Mouse (Mus musculus): ENCODE results near the gene St13. TPM values are rescaled to one million over a fixed set of nuclear protein-coding genes. Genes with fewer than 3 reads are reported as not detected.
A peak's percentile ranks its signal among the peaks of the same experiment; 100 is the strongest.
"Not testable (repeated sequence)": the region's sequence is repeated elsewhere in the genome, so short reads cannot be mapped to it uniquely, and the experiment has no call there.

St13 gene
- total RNA-seq (2021), result 100 to 1,000 TPM; 177 to 181 TPM

DNA sequence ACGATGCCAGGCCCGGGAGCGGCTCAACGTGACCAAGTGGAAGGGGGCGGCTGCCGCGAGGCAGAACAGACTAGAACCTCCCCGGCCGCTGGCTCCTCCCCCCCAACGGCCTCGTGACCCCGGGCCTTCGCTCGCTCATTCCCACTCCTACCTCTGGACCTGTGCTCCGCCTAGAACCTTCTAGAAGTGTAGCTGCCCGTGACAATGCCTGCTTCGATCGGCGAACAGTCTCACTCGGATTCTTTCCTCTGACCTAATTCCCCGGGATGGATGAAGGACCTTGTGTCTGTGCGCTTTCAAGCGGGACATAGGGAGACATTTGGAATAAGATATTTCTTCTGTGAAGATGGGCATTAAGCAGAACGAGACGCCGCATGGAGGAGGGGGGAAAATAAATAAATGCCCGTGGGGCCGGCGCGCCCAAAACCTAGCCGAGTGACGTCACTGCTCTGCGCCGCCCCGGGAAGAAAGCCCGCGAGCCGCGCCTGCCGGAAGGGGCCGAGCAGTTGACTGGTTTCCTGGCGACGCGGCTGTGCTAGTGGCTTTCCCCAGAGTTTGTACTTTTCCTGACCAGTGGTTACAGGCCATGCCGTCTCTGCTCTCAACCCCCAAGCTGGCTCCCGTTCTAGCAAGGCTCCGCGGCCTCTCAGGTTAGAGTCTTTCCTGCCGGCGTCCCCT lies at the start of gene St13, which contains the start of gene Xpnpep3:
St13 (minus strand) TSS at position 440 of the 678 bp plus-strand sequence.
Xpnpep3 (plus strand) TSS at position 501 of the 678 bp plus-strand sequence.
- DNase-seq, result peak; percentile 96 to 98

DNA sequence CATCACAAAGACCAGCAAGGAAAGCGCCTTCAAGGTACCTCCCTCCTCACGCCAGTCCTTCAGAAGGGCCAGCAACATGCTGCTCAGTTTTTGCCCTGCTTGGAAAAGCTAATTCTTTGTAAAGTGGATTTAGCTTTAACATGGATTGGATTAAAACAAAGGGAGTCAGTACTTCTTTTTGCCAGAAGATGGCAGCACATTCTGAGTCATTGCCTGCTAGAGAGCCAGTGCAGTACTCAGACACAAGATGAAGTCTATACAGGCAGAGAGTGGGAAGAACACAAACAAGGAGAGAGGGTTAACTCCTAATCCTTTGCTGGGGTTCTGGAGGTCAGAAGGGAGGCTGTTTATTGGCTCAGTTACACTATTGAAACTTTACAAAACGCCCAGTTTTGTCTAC lies 48.6 kb upstream of the St13 start:
- peak in 1 of 2 experiments; percentile 47 for DNase-seq

DNA sequence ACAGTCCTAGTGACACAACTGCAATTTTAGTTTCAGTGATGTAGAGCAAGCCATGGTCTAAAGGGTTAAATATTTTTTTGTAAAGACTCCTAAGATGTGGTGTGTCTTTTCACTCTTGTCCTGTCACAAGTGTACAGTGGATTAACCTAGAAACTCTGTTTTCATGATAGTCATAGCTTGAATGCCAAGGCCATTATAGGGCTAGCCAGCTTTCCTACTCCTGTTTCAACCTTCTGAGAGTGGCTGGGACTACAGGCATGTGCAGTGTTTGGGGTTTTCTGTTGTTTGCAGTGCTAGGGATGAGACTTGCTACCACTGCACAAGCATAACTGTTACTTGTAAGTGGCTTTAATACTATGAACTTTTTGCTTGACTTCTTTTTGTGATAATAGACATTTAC lies 39.4 kb upstream of the St13 start:
- DNase-seq, result no peak

GRCm38 (mm10) chr15:81438345-81438744 lies 38.5 kb upstream of the St13 start:
- DNase-seq, result no peak

- DNase-seq, result no peak
Measured at GRCm38 (mm10) chr15:81431195-81431594, 31.3 kb upstream of the St13 start.

DNA sequence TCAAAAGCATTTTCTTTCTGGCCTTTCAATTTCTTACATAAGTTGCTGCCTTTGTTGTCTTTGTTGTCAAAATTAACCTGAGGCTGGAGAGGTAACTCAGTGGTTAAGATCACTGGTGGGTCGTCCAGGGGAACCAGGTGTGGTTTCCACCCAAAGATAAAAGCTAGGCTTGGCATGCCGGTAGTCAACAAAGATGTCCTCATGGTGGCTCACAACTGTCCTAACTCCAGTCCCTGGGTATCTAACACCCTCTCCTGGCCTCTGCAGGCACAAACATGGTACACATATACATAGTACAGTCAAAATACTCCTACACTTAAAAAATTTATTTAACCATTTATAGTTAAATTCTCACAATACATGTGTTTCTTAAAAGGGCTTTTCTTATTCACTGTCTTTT lies 28.1 kb upstream of the St13 start:
- no peak for DNase-seq

GRCm38 (mm10) chr15:81425311-81425710 lies 25.4 kb upstream of the St13 start:
- no peak for DNase-seq

- DNase-seq, result peak in 1 of 2 experiments; percentile 15
Measured at GRCm38 (mm10) chr15:81422156-81422681, 22.3 kb upstream of the St13 start.

GRCm38 (mm10) chr15:81421454-81421853 lies 21.6 kb upstream of the St13 start:
- DNase-seq, result no peak

DNA sequence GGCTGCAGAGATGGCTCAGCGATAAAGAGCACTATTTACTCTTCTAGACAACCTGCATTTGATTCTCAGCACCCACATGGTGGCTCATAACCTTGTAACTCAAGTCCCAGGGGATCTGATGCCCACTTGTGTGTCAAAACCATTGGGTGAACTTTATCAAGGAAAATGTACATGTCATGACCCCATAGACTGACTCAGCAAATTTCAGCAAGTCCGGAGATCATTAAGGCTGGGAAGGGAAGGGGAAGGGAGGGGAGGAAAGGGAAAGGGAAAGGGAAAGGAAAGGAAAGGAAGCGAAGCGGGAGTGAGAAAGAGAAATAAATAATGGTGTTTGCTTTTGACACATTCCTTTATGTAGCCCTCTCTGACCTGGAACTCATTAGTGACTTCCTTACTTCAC lies 18.2 kb upstream of the St13 start:
- DNase-seq, result no peak

DNA sequence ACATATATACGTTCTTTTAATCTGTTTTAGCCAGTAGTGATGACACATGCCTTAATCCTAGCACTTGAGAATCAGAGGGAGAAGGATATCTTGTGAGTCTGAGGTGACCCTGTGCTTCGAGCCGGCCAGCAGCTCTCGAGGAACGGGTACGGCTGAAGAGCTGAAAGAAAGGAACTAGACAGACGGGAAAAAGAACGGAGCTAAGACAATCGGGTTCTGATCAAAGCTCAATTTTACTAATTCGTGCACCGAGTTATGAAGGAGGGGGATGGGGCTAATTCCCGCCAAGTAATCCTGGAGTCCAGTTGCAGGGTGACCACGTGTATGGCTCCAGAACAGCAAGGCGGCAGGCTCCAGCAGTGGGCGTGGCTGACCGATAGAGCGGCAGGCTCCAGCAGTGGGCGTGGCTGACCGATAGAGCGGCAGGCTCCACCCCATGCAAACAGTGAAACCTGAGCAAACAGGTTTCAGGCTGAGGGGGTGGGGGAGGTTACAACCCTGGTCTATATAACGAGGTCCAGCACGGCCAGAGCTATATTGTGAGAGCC lies 17.0 kb upstream of the St13 start:
- DNase-seq, result not testable (repeated sequence)

- DNase-seq, result no peak
Measured at GRCm38 (mm10) chr15:81408199-81408598, 8.3 kb upstream of the St13 start, which contains the start of gene Dnajb7. Dnajb7 (minus strand) TSS chr15:81408299.

DNA sequence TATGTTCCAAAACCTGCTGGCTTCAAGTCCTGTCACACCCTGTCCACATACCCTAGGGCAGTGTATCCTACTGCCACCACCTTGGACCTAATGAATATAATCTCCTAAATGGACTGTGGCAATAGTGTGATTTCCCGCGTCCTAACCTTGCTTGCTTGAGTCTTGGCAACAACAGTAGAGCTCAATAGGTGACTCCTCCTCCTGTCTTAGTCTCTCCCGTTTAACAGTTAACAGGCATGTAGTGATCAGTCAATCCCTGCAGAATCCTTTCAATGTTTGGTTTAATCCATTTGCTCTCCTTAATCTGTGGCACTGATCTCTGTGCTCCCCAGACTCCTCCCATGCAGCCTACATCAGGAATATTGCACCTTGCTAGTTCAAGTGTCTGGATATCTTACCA lies 5.1 kb upstream of the St13 start:
- DNase-seq, result no peak

DNA sequence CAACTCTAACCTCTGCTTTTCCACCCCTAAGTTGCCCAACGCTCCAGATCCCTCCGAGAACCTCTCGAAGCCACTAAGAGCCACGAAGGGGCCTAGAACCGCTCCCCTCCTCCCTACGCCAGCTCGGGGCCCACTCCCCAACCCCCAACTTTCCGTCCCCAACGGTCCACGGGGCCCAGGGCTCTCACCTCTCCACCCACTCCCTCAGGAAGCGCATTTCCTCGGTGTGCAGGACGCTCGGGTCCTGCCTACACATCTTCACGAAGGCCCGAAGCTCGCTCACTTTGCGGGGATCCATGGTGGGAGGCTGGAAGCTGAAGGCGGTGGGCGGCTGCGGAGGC lies 610 bp downstream of the St13 start:
- DNase-seq, result no peak

- no peak for DNase-seq
Measured at GRCm38 (mm10) chr15:81398189-81398588, 1.7 kb downstream of the St13 start.

DNA sequence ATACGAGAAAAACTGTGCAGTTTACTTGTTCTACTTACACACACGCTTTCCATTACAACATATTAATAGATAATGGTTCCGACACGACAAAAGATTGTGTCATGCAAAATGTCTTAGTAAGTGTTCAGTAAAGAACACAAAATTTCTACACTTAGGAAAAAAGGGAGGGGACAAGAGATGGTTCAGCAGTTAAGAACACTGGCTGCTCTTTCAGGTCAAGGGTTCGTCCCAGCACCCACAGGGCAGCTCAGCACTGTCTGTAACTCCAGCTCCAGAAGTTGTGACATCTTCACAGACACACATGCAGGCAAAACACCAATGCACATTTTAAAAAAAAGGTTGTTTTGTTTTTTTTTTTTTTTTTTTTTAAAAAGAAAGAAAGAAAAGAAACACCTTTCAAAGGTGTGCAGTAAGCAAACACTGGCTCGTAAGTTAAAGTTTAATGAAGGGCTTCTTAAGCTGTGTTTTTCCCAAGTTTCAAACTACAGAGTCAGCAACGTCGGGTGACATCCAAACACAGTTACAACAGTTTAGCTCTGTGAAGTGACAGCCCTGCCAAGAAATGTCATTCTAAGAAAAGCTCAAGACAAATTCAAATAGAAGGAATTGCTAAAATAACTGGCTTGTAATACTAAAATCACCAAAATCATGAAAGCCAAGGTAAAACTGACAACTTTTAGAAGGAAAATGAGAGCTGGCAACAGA lies 5.5 kb downstream of the St13 start:
- no peak for DNase-seq

GRCm38 (mm10) chr15:81392997-81393396 lies 6.9 kb downstream of the St13 start:
- peak; percentile 52 to 62 for DNase-seq

- DNase-seq, result no peak
Measured at GRCm38 (mm10) chr15:81386327-81386726, 13.6 kb downstream of the St13 start.

DNA sequence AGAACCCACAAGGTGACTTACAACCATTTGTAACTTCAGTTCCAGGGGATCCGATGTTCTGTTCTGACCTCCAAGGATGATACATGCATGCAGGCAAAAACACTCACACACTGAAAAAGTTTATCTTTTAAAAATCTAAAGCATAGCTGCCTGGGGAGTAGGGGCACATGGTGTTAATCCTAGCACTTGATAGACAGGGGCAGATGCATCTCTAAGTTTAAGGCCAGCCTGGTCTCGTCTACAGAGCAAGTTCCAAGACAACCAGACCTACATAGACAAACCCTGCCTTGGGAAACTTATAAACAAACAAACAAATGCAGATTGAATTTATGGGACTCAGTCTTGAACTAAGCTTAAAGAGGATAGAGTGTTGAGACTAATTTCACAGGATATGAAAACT lies 21.0 kb downstream of the St13 start:
- no peak for DNase-seq

GRCm38 (mm10) chr15:81374621-81375020 lies 25.3 kb downstream of the St13 start:
- DNase-seq, result no peak

GRCm38 (mm10) chr15:81370356-81370755 lies 29.5 kb downstream of the St13 start:
- DNase-seq, result no peak

DNA sequence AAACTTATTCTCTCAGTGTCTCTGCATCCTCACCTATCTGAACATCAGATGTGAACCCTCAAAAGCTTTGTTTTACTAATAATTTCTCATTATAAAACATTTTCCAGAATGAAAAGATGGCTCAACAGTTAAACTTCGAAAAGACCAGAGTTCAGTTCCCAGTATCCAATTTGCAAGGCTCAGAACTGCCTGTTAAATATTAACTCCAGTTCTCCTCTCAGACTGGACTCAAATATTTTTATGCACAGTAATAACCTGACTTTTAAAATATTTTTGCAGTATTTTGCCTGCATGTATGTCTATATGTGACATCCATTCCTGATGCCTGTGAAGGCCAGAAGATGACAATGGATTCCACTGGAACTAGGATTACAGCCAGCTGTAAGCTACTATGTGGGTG lies 31.3 kb downstream of the St13 start:
- DNase-seq, result no peak

DNA sequence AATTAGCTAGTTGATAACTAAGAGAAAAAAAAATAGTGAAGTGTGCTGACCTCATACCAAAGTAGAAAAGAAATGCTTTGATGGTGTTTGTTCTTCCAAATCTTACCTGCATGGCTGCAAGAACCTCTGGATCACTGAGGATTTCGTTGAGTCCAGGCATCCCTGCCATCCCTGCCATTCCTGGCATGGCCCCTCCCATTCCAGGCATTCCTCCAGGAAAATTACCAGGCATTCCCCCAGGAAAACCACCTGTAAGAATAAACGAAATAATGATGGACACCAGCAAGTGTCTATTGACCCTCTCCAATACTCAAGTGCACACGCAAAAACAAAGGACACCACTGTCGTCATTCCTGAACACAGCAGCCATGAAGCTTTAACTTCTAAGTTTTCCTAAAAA lies 33.6 kb downstream of the St13 start:
- DNase-seq, result no peak

DNA sequence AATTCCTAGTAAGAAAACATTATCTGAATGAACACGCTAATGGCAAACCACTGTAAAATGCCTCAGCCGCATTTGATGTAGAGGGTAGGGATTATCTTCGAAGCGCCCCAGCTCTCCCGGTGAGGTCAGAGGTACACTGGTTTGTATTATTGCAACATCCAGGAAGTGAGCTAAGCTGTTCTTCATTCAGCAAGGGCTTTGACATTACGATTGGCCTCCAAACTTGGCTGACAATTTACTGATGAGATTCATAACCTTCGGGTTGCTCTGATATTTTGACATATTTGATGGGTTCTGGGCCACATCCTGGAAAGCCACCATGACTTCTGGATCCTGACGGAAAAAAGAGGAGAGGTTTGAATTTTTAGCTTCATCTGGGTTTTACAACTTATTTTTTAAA lies 34.6 kb downstream of the St13 start:
- no peak for DNase-seq

Measured in layer of hippocampus, postnatal 36 days (tissue).